Mouse (Mus musculus): Measurements from ENCODE around the gene Dlg5.

DNA sequence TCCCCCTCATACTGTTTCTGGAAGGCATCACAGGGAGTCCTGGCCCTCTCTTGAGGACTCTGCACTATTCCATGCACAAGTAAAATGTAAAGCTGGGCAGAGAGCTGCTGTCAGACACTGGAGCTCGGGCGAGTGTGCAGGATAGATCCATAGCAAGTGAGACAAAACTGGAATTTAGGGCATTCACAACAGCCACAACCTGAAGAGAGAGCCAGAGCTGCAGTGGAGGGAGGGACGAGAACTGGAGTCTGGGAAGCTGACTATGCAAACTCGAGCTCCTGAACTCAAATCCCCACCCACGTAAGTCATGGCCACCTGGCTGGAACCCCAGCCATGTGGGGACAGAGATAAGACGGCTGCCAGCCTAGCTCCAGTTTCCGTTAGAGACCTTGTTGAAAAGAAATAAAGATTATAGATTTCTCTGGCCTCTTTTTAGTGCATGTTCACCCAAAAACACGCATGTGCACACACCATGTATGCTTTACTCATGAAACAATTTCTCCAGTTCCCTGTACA, 105.4 kb downstream of the Dlg5 start:
- TF ChIP-seq POLR2A (IDR thresholded peaks at IDR 0.05; ENCODE audit: borderline replicate concordance, extremely low read depth, insufficient read depth, insufficient read length, poor library complexity, severe bottlenecking), result no peak
- no peak for TF ChIP-seq CTCF (IDR thresholded peaks at IDR 0.05; ENCODE audit: borderline replicate concordance, extremely low read depth, insufficient read depth, insufficient read length)

All from brain, embryonic 14.5 days (tissue).